Mouse (Mus musculus): ENCODE measurements at regions not wholly inside any gene's neighbourhood (a gene's known extent, or its start where the extent isn't known, plus 50 kb on each side); places are given as distances from the start of the nearest gene placed in this dataset.

- TF ChIP-seq CTCF (IDR thresholded peaks at IDR 0.05; ENCODE audit: low read depth): no peak
- TF ChIP-seq EP300 (IDR thresholded peaks at IDR 0.05; ENCODE audit: low read depth): no peak
Observed at GRCm38 (mm10) chr5:43102590-43102989, 130.4 kb upstream of the Cpeb2 start.
